Mouse (Mus musculus) heart, postnatal 0 days (tissue): ENCODE results near the gene Epor.

Experiments
- CTCF ChIP-seq: IDR thresholded peaks from 2 replicates; pipeline ENCODE4 v1.5.1; 2016; ENCODE audit warnings: antibody characterized with exemption, control low read depth, low read depth
- EP300 ChIP-seq: IDR thresholded peaks from 2 replicates; pipeline ENCODE4 v1.6.1; 2016; ENCODE audit warnings: antibody characterized with exemption, low read depth

GRCm38 (mm10) chr9:21924099-21924493, 39.2 kb downstream of the Epor start:
- TF ChIP-seq CTCF: no peak
- no peak; the same call in 1 of the 2 replicates for TF ChIP-seq EP300
